Mouse (Mus musculus) liver, embryonic 14.5 days (tissue): Measurements from ENCODE around the gene Cacna1d. TPM values are rescaled to one million over a fixed set of nuclear protein-coding genes. Genes with fewer than 3 reads are reported as not detected.

ENCODE experiments used
- ATAC-seq: fragments of 200-750 bp; cut with Nextera tagmentation; 2 replicates; pipeline ENCODE4 v1.8.0; 2017; ENCODE audit warnings: moderate number of reproducible peaks, mild to moderate bottlenecking, moderate library complexity; ENCODE audit not compliant: insufficient read depth
- DNase-seq, 3 experiments: peaks; one replicate each; pipeline ENCODE4 v3.0.0-alpha.2; 2012 to 2013; ENCODE audit warnings: low read depth in 3 of 3, low spot score in 3 of 3
- H3K27ac ChIP-seq: fragments of 300-500 bp; sonication (generic); 2 replicates; pipeline ENCODE4 v1.5.1; 2014; ENCODE audit warnings: moderate library complexity, mild to moderate bottlenecking, control low read depth, inconsistent platforms
- H3K27me3 ChIP-seq: fragments of 300-500 bp; sonication (generic); 2 replicates; pipeline ENCODE4 v1.6.1; 2014; ENCODE audit warnings: mild to moderate bottlenecking, low read length, moderate library complexity; ENCODE audit not compliant: control insufficient read depth, insufficient read depth
- H3K36me3 ChIP-seq: fragments of 300-500 bp; sonication (generic); replicated peaks from 2 replicates; pipeline ENCODE4 v1.6.1; 2014; ENCODE audit warnings: low read depth; ENCODE audit not compliant: control insufficient read depth, insufficient read depth
- H3K4me1 ChIP-seq, 2 experiments: fragments of 200-500 bp in 1 of 2; fragments of 300-500 bp in 1 of 2; sonication (generic) in 1 of 2; replicated peaks; 2 replicates each; pipeline ENCODE4 v1.6.1; 2012 to 2014; ENCODE audit warnings: antibody characterized with exemption in 1 of 2, inconsistent platforms in 1 of 2, low read length in 1 of 2; ENCODE audit not compliant: control insufficient read depth in 2 of 2, insufficient read depth in 2 of 2
- H3K4me2 ChIP-seq: fragments of 300-500 bp; sonication (generic); 2 replicates; pipeline ENCODE4 v1.6.1; 2014; ENCODE audit warnings: low read depth, mild to moderate bottlenecking, control low read depth, moderate library complexity
- H3K4me3 ChIP-seq, 2 experiments: fragments of 200-500 bp in 1 of 2; fragments of 300-500 bp in 1 of 2; sonication (generic) in 1 of 2; 2 replicates each; pipeline ENCODE4 v1.5.1; 2012 to 2014; ENCODE audit warnings: low read depth in 2 of 2, low read length in 2 of 2, mild to moderate bottlenecking in 2 of 2, control low read depth in 1 of 2, inconsistent platforms in 1 of 2, moderate library complexity in 1 of 2; ENCODE audit not compliant: insufficient read depth in 1 of 2
- H3K9ac ChIP-seq: fragments of 300-500 bp; sonication (generic); replicated peaks from 2 replicates; pipeline ENCODE4 v1.6.1; 2014; ENCODE audit warnings: mild to moderate bottlenecking, control low read depth, moderate library complexity
- H3K9me3 ChIP-seq: fragments of 300-500 bp; sonication (generic); 2 replicates; pipeline ENCODE4 v1.6.1; 2016; ENCODE audit warnings: low read length, mixed read lengths; ENCODE audit not compliant: control insufficient read depth
- CTCF ChIP-seq: IDR thresholded peaks from 2 replicates; pipeline ENCODE4 v1.5.1; 2016; ENCODE audit warnings: antibody characterized with exemption, low read depth, control low read depth
- EP300 ChIP-seq: IDR thresholded peaks from 2 replicates; pipeline ENCODE4 v1.6.1; 2016; ENCODE audit warnings: antibody characterized with exemption, low read depth
- WGBS: fragments of 180-500 bp; shearing (Covaris S2); extraction: QIAGEN DNeasy Blood & Tissue Kit; methylation state at CpG from one replicate; pipeline ENCODE4 v1.1.7; 2014; ENCODE audit not compliant: insufficient replicate concordance; 5-methylcytosine and 5-hydroxymethylcytosine counted together
- polyA plus RNA-seq, 2 experiments: library from polyadenylated mRNA; depleted of rRNA in 1 of 2; stranded (reverse) in 1 of 2; unstranded in 1 of 2; fragments of >200 nt; fragmentation: Nextera tagmentation in 1 of 2; extraction: Ambion mirVana in 1 of 2; gene quantifications; 2 replicates each; pipeline versions ENCODE4 v1.2.1 to v1.2.3; 2012 to 2014

Gene Cacna1d
- polyA plus RNA-seq, 2 experiments: 0.17 TPM

GRCm38 (mm10) chr14:30324994-30325393, 166.3 kb downstream of the Cacna1d start:
- Histone ChIP-seq H3K4me1 (peaks cover 0 to 3% of the 10 kb centered on the region in 2 experiments; a peak in 1 of 4 replicates), H3K4me2 (no peak overlapping the region), H3K36me3 (no peaks in the 10 kb centered on the region), H3K4me3 (no peak overlapping the region), H3K27me3 (no peaks in the 10 kb centered on the region), H3K9ac (no peak overlapping the region), H3K9me3 (no peaks in the 10 kb centered on the region), H3K27ac (no peak overlapping the region)
- DNase-seq (no peak), ATAC-seq (no peak)
- TF ChIP-seq CTCF (no peak), EP300 (no peak)
- 50% methylated on average over 5 of the region's 5 CpGs for WGBS

GRCm38 (mm10) chr14:30318715-30319437, 172.4 kb downstream of the Cacna1d start:
- ATAC-seq: no peak
- Histone ChIP-seq H3K36me3 (no peaks in the 10 kb centered on the region), H3K4me3 (no peak overlapping the region), H3K9ac (no peak overlapping the region), H3K27me3 (no peaks in the 10 kb centered on the region), H3K27ac (no peak overlapping the region), H3K9me3 (no peaks in the 10 kb centered on the region), H3K4me2 (no peak overlapping the region), H3K4me1 (no peaks in the 10 kb centered on the region)
- TF ChIP-seq CTCF (no peak), EP300 (no peak)
- DNase-seq: no peak
- WGBS: 65% methylated on average over 9 of the region's 9 CpGs

- Histone ChIP-seq H3K4me3 (no peak overlapping the region), H3K4me2 (no peak overlapping the region), H3K27ac (no peak overlapping the region), H3K27me3 (no peaks in the 10 kb centered on the region), H3K9me3 (no peaks in the 10 kb centered on the region), H3K36me3 (no peaks in the 10 kb centered on the region), H3K4me1 (no peaks in the 10 kb centered on the region), H3K9ac (no peak overlapping the region)
- TF ChIP-seq CTCF (no peak), EP300 (no peak)
- no peak for ATAC-seq
- DNase-seq: no peak
- 75% methylated on average over 12 of the region's 12 CpGs for WGBS
Measured at GRCm38 (mm10) chr14:30318293-30318692, 173.0 kb downstream of the Cacna1d start.

GRCm38 (mm10) chr14:30317616-30318015, 173.6 kb downstream of the Cacna1d start:
- no peak for ATAC-seq
- TF ChIP-seq EP300: no peak
- no peak for TF ChIP-seq CTCF
- WGBS: 56% methylated on average over 10 of the region's 10 CpGs
- Histone ChIP-seq H3K4me1 (no peaks in the 10 kb centered on the region), H3K4me2 (no peak overlapping the region), H3K36me3 (no peaks in the 10 kb centered on the region), H3K27me3 (no peaks in the 10 kb centered on the region), H3K9me3 (no peaks in the 10 kb centered on the region), H3K27ac (no peak overlapping the region), H3K9ac (no peak overlapping the region), H3K4me3 (no peak overlapping the region)
- no peak for DNase-seq

- Histone ChIP-seq H3K4me2 (no peak overlapping the region), H3K27me3 (no peaks in the 10 kb centered on the region), H3K27ac (no peak overlapping the region), H3K36me3 (no peaks in the 10 kb centered on the region), H3K4me3 (no peak overlapping the region), H3K4me1 (no peaks in the 10 kb centered on the region), H3K9me3 (no peaks in the 10 kb centered on the region), H3K9ac (no peak overlapping the region)
- DNase-seq (no peak), ATAC-seq (no peak)
- WGBS: 59% methylated on average over 13 of the region's 13 CpGs
- TF ChIP-seq EP300 (no peak), CTCF (no peak)
Measured at GRCm38 (mm10) chr14:30311206-30311889, 179.9 kb downstream of the Cacna1d start.
